Mouse (Mus musculus): ENCODE data around the gene Chpt1.
"Not testable (repeated sequence)": the region's sequence is repeated elsewhere in the genome, so short reads cannot be mapped to it uniquely, and the experiment has no call there.

The Chpt1 gene

GRCm38 (mm10) chr10:88503421-88504314 is at the start of gene Chpt1:
Gene Chpt1, minus strand, starts transcription at chr10:88504073.
- DNase-seq (ENCODE audit: low spot score): peak; percentile 84

GRCm38 (mm10) chr10:88552738-88553137 is 48.9 kb upstream of the Chpt1 start:
- DNase-seq (ENCODE audit: low spot score): no peak

- DNase-seq (ENCODE audit: low spot score): no peak
Measured at GRCm38 (mm10) chr10:88550225-88550624, 46.4 kb upstream of the Chpt1 start.

GRCm38 (mm10) chr10:88547635-88548034 is 43.8 kb upstream of the Chpt1 start:
- no peak for DNase-seq (ENCODE audit: low spot score)

- DNase-seq (ENCODE audit: low spot score): no peak
Measured at GRCm38 (mm10) chr10:88530631-88531030, 26.8 kb upstream of the Chpt1 start.

GRCm38 (mm10) chr10:88524016-88524415 is 20.1 kb upstream of the Chpt1 start:
- DNase-seq (ENCODE audit: low spot score): no peak

- no peak for DNase-seq (ENCODE audit: low spot score)
Measured at GRCm38 (mm10) chr10:88523212-88523611, 19.3 kb upstream of the Chpt1 start.

GRCm38 (mm10) chr10:88522795-88523194 is 18.9 kb upstream of the Chpt1 start:
- DNase-seq (ENCODE audit: low spot score): no peak

- not testable (repeated sequence) for DNase-seq (ENCODE audit: low spot score)
Measured at GRCm38 (mm10) chr10:88515049-88515448, 11.2 kb upstream of the Chpt1 start.

GRCm38 (mm10) chr10:88514495-88514894 is 10.6 kb upstream of the Chpt1 start:
- DNase-seq (ENCODE audit: low spot score): peak; percentile 7

GRCm38 (mm10) chr10:88513574-88514135 is 9.8 kb upstream of the Chpt1 start:
- no peak for DNase-seq (ENCODE audit: low spot score)

- no peak for DNase-seq (ENCODE audit: low spot score)
Measured at GRCm38 (mm10) chr10:88511355-88511754, 7.5 kb upstream of the Chpt1 start.

GRCm38 (mm10) chr10:88510503-88511271 is 6.8 kb upstream of the Chpt1 start:
- no peak for DNase-seq (ENCODE audit: low spot score)

- no peak for DNase-seq (ENCODE audit: low spot score)
Measured at GRCm38 (mm10) chr10:88507691-88508143, 3.8 kb upstream of the Chpt1 start.

- DNase-seq (ENCODE audit: low spot score): peak; percentile 17
Measured at GRCm38 (mm10) chr10:88505256-88505655, 1.4 kb upstream of the Chpt1 start.

- DNase-seq (ENCODE audit: low spot score): no peak
Measured at GRCm38 (mm10) chr10:88504481-88504880, 608 bp upstream of the Chpt1 start.

GRCm38 (mm10) chr10:88502919-88503318 is 954 bp downstream of the Chpt1 start:
- DNase-seq (ENCODE audit: low spot score): peak; percentile 28

GRCm38 (mm10) chr10:88501886-88502765 is 1.7 kb downstream of the Chpt1 start:
- no peak for DNase-seq (ENCODE audit: low spot score)

GRCm38 (mm10) chr10:88501370-88501769 is 2.5 kb downstream of the Chpt1 start:
- no peak for DNase-seq (ENCODE audit: low spot score)

- no peak for DNase-seq (ENCODE audit: low spot score)
Measured at GRCm38 (mm10) chr10:88499993-88500392, 3.9 kb downstream of the Chpt1 start.

GRCm38 (mm10) chr10:88496864-88497564 is 6.9 kb downstream of the Chpt1 start:
- DNase-seq (ENCODE audit: low spot score): no peak

Measured in embryo, embryonic 10 days (tissue).